Mouse (Mus musculus) CH12F3 (cell line): ENCODE results near the gene Lclat1.
"Not testable (repeated sequence)": the region's sequence is repeated elsewhere in the genome, so short reads cannot be mapped to it uniquely, and the experiment has no call there.

Source experiments
- in situ Hi-C: fragments of 300-500 bp; cut with MboI; formaldehyde crosslinking; loops from 2 replicates; pipeline ENCODE4 v1.14.3; 2020; ENCODE audit warnings: low sequenced_read_pairs

The Lclat1 gene

GRCm38 (mm10) chr17:73136562-73137484, 29.0 kb downstream of the Lclat1 start:
- in situ Hi-C loops: no loop called here

GRCm38 (mm10) chr17:73138217-73138616, 30.4 kb downstream of the Lclat1 start:
- in situ Hi-C loops: no loop called here

GRCm38 (mm10) chr17:73142029-73142428, 34.2 kb downstream of the Lclat1 start:
- in situ Hi-C loops: no loop called here

GRCm38 (mm10) chr17:73142445-73142844, 34.7 kb downstream of the Lclat1 start:
- in situ Hi-C loops: no loop called here

GRCm38 (mm10) chr17:73145426-73145825, 37.6 kb downstream of the Lclat1 start:
- in situ Hi-C loops: no loop called here

GRCm38 (mm10) chr17:73148607-73149006, 40.8 kb downstream of the Lclat1 start:
- in situ Hi-C loops: no loop called here

- in situ Hi-C loops: not testable (repeated sequence)
These were observed 45.2 kb downstream of the Lclat1 start for GRCm38 (mm10) chr17:73152790-73153525.

GRCm38 (mm10) chr17:73153672-73154071, 45.9 kb downstream of the Lclat1 start:
- in situ Hi-C loops: no loop called here

GRCm38 (mm10) chr17:73156606-73157005, 48.8 kb downstream of the Lclat1 start:
- in situ Hi-C loops: no loop called here

- in situ Hi-C loops: no loop called here
These were observed 54.0 kb downstream of the Lclat1 start for GRCm38 (mm10) chr17:73161795-73162194.

GRCm38 (mm10) chr17:73162445-73163208, 54.8 kb downstream of the Lclat1 start:
- in situ Hi-C loops: no loop called here

GRCm38 (mm10) chr17:73163597-73163996, 55.8 kb downstream of the Lclat1 start:
- in situ Hi-C loops: no loop called here

- in situ Hi-C loops: no loop called here
These were observed 56.3 kb downstream of the Lclat1 start for GRCm38 (mm10) chr17:73164121-73164520.

- in situ Hi-C loops: no loop called here
These were observed 61.7 kb downstream of the Lclat1 start for GRCm38 (mm10) chr17:73169461-73169860.

GRCm38 (mm10) chr17:73170141-73170540, 62.4 kb downstream of the Lclat1 start:
- in situ Hi-C loops: no loop called here

- in situ Hi-C loops: no loop called here
These were observed 66.3 kb downstream of the Lclat1 start for GRCm38 (mm10) chr17:73174083-73174562.

GRCm38 (mm10) chr17:73175720-73176119, 67.9 kb downstream of the Lclat1 start:
- in situ Hi-C loops: no loop called here

GRCm38 (mm10) chr17:73177079-73177478, 69.3 kb downstream of the Lclat1 start:
- in situ Hi-C loops: no loop called here

- in situ Hi-C loops: no loop called here
These were observed 79.1 kb downstream of the Lclat1 start for GRCm38 (mm10) chr17:73186929-73187328.

GRCm38 (mm10) chr17:73194146-73194545, 86.4 kb downstream of the Lclat1 start:
- in situ Hi-C loops: no loop called here

- in situ Hi-C loops: no loop called here
These were observed 86.8 kb downstream of the Lclat1 start for GRCm38 (mm10) chr17:73194575-73194974.
